Mouse (Mus musculus) kidney, postnatal 0 days (tissue): Measurements from ENCODE around the gene Foxo3. TPM values are rescaled to one million over a fixed set of nuclear protein-coding genes. Genes with fewer than 3 reads are reported as not detected.

Experiments
- ATAC-seq: fragments of 200-750 bp; cut with Nextera tagmentation; replicated peaks from 2 replicates; pipeline ENCODE4 v1.8.0; 2017; ENCODE audit warnings: low read depth, moderate number of reproducible peaks, moderate TSS enrichment, moderate library complexity; ENCODE audit not compliant: low FRiP score
- DNase-seq: peaks from one replicate; pipeline ENCODE4 v3.0.0-alpha.2; 2016; ENCODE audit warnings: low spot score
- H3K27ac ChIP-seq: fragments of 300-500 bp; sonication (generic); 2 replicates; pipeline ENCODE4 v1.5.1; 2014; ENCODE audit warnings: mild to moderate bottlenecking
- H3K27me3 ChIP-seq: fragments of 300-500 bp; sonication (generic); 2 replicates; pipeline ENCODE4 v1.6.1; 2014; ENCODE audit warnings: low read length, mixed read lengths; ENCODE audit not compliant: insufficient read depth
- H3K36me3 ChIP-seq: fragments of 300-500 bp; sonication (generic); 2 replicates; pipeline ENCODE4 v1.6.1; 2014; ENCODE audit warnings: low read length, mixed read lengths; ENCODE audit not compliant: insufficient read depth
- H3K4me1 ChIP-seq: fragments of 300-500 bp; sonication (generic); replicated peaks from 2 replicates; pipeline ENCODE4 v1.6.1; 2014; ENCODE audit warnings: antibody characterized with exemption, low read length, mixed read lengths; ENCODE audit not compliant: insufficient read depth
- H3K4me2 ChIP-seq: fragments of 300-500 bp; sonication (generic); 2 replicates; pipeline ENCODE4 v1.6.1; 2014; ENCODE audit warnings: mild to moderate bottlenecking, low read length, moderate library complexity, mixed read lengths
- H3K4me3 ChIP-seq: fragments of 300-500 bp; sonication (generic); replicated peaks from 2 replicates; pipeline ENCODE4 v1.5.1; 2014; ENCODE audit warnings: low read depth, low read length
- H3K9ac ChIP-seq: fragments of 300-500 bp; sonication (generic); 2 replicates; pipeline ENCODE4 v1.6.1; 2014; ENCODE audit warnings: low read depth, low read length
- H3K9me3 ChIP-seq: fragments of 300-500 bp; sonication (generic); replicated peaks from 2 replicates; pipeline ENCODE4 v1.6.1; 2016; ENCODE audit warnings: low read length, inconsistent platforms, mixed read lengths
- CTCF ChIP-seq: IDR thresholded peaks from 2 replicates; pipeline ENCODE4 v1.5.1; 2016; ENCODE audit warnings: antibody characterized with exemption, low read depth, mild to moderate bottlenecking, moderate library complexity
- WGBS: fragments of 180-500 bp; shearing (Covaris S2); extraction: QIAGEN DNeasy Blood & Tissue Kit; methylation state at CpG from one replicate; pipeline ENCODE4 v1.1.7; 2014; 5-methylcytosine and 5-hydroxymethylcytosine counted together
- polyA plus RNA-seq: library from polyadenylated mRNA; unstranded; fragments of >200 nt; fragmentation: Nextera tagmentation; extraction: Ambion mirVana; gene quantifications from 2 replicates; pipeline ENCODE4 v1.2.1, GENCODE M21; 2015

The Foxo3 gene
- polyA plus RNA-seq, 1 experiment from 2014 or later, result 9.7 TPM

GRCm38 (mm10) chr10:42152426-42153205 is 123.9 kb downstream of the Foxo3 start:
- Histone ChIP-seq H3K27ac (no peak overlapping the region), H3K4me1 (no peaks in the 10 kb centered on the region), H3K9me3 (peaks cover 5% of the 10 kb centered on the region; the same call in 1 of the 2 replicates), H3K4me3 (no peak overlapping the region), H3K36me3 (no peaks in the 10 kb centered on the region), H3K4me2 (no peak overlapping the region), H3K27me3 (no peaks in the 10 kb centered on the region), H3K9ac (no peak overlapping the region)
- peak; percentile 60 for DNase-seq
- WGBS, result 28% methylated on average over 14 of the region's 14 CpGs
- no peak for TF ChIP-seq CTCF
- no peak for ATAC-seq

- Histone ChIP-seq H3K4me1 (no peaks in the 10 kb centered on the region), H3K4me2 (no peak overlapping the region), H3K4me3 (no peak overlapping the region), H3K27ac (no peak overlapping the region), H3K27me3 (no peaks in the 10 kb centered on the region), H3K36me3 (no peaks in the 10 kb centered on the region), H3K9ac (no peak overlapping the region), H3K9me3 (no peaks in the 10 kb centered on the region)
- DNase-seq, result no peak
- WGBS, result 85% methylated on average over 3 of the region's 3 CpGs
- TF ChIP-seq CTCF, result no peak
- no peak for ATAC-seq
These were observed 126.8 kb downstream of the Foxo3 start for GRCm38 (mm10) chr10:42149767-42150166.

- 42% methylated on average over 3 of the region's 3 CpGs for WGBS
- H3K9ac ChIP-seq, result no peak overlapping the region
- TF ChIP-seq CTCF, result no peak
- no peak overlapping the region for H3K4me2 ChIP-seq
- no peaks in the 10 kb centered on the region for H3K9me3 ChIP-seq
- ATAC-seq (no peak), DNase-seq (no peak)
- no peaks in the 10 kb centered on the region for H3K27me3 ChIP-seq
- H3K4me1 ChIP-seq, result 0 out of 2 replicates have a peak, but pooled peaks cover 3% of the 10 kb centered on the region
- H3K27ac ChIP-seq, result no peak overlapping the region
- H3K36me3 ChIP-seq, result no peaks in the 10 kb centered on the region
- no peak overlapping the region for H3K4me3 ChIP-seq
These were observed 128.2 kb downstream of the Foxo3 start for GRCm38 (mm10) chr10:42148326-42148725.

- no peak overlapping the region for H3K4me2 ChIP-seq
- no peaks in the 10 kb centered on the region for H3K27me3 ChIP-seq
- no peaks in the 10 kb centered on the region for H3K36me3 ChIP-seq
- ATAC-seq (no peak), DNase-seq (no peak)
- H3K9ac ChIP-seq, result no peak overlapping the region
- no peaks in the 10 kb centered on the region for H3K9me3 ChIP-seq
- H3K4me1 ChIP-seq, result 0 out of 2 replicates have a peak, but pooled peaks cover 3% of the 10 kb centered on the region
- no peak overlapping the region for H3K4me3 ChIP-seq
- no peak overlapping the region for H3K27ac ChIP-seq
- 71% methylated on average over 5 of the region's 5 CpGs for WGBS
- TF ChIP-seq CTCF, result no peak
These were observed 131.3 kb downstream of the Foxo3 start for GRCm38 (mm10) chr10:42145221-42145620.

- H3K27me3 ChIP-seq, result no peaks in the 10 kb centered on the region
- ATAC-seq (no peak), DNase-seq (no peak)
- 88% methylated on average over 5 of the region's 5 CpGs for WGBS
- H3K27ac ChIP-seq, result no peak overlapping the region
- no peak for TF ChIP-seq CTCF
- no peak overlapping the region for H3K9ac ChIP-seq
- H3K4me1 ChIP-seq, result 0 out of 2 replicates have a peak, but pooled peaks cover 3% of the 10 kb centered on the region
- H3K4me2 ChIP-seq, result no peak overlapping the region
- no peak overlapping the region for H3K4me3 ChIP-seq
- H3K36me3 ChIP-seq, result no peaks in the 10 kb centered on the region
- no peaks in the 10 kb centered on the region for H3K9me3 ChIP-seq
These were observed 131.8 kb downstream of the Foxo3 start for GRCm38 (mm10) chr10:42144788-42145187.

GRCm38 (mm10) chr10:42144176-42144575 is 132.4 kb downstream of the Foxo3 start:
- no peaks in the 10 kb centered on the region for H3K9me3 ChIP-seq
- H3K27ac ChIP-seq, result no peak overlapping the region
- H3K9ac ChIP-seq, result no peak overlapping the region
- 3% methylated on average over 2 of the region's 2 CpGs for WGBS
- H3K4me2 ChIP-seq, result no peak overlapping the region
- no peaks in the 10 kb centered on the region for H3K36me3 ChIP-seq
- DNase-seq, result peak; percentile 75
- 0 out of 2 replicates have a peak, but pooled peaks cover 3% of the 10 kb centered on the region for H3K4me1 ChIP-seq
- no peak overlapping the region for H3K4me3 ChIP-seq
- no peaks in the 10 kb centered on the region for H3K27me3 ChIP-seq
- TF ChIP-seq CTCF, result no peak
- ATAC-seq, result no peak

- Histone ChIP-seq H3K27ac (no peak overlapping the region), H3K4me2 (no peak overlapping the region), H3K4me3 (no peak overlapping the region), H3K4me1 (0 out of 2 replicates have a peak, but pooled peaks cover 3% of the 10 kb centered on the region), H3K27me3 (no peaks in the 10 kb centered on the region), H3K9ac (no peak overlapping the region), H3K9me3 (no peaks in the 10 kb centered on the region), H3K36me3 (no peaks in the 10 kb centered on the region)
- WGBS, result 96% methylated on average over 1 of the region's 1 CpGs
- TF ChIP-seq CTCF, result no peak
- ATAC-seq (no peak), DNase-seq (no peak)
These were observed 133.8 kb downstream of the Foxo3 start for GRCm38 (mm10) chr10:42142791-42143190.
